Mouse (Mus musculus) kidney, embryonic 16.5 days (tissue): ENCODE data around the gene Fgd1. TPM values are rescaled to one million over a fixed set of nuclear protein-coding genes. Genes with fewer than 3 reads are reported as not detected.

Experiments used
- ATAC-seq: fragments of 200-750 bp; cut with Nextera tagmentation; 2 replicates; pipeline ENCODE4 v1.8.0; 2017; ENCODE audit warnings: moderate TSS enrichment; ENCODE audit not compliant: low FRiP score, low TSS enrichment
- H3K27ac ChIP-seq: fragments of 300-500 bp; sonication (generic); 2 replicates; pipeline ENCODE4 v1.5.1; 2014; ENCODE audit warnings: low read length
- H3K27me3 ChIP-seq: fragments of 300-500 bp; sonication (generic); 2 replicates; pipeline ENCODE4 v1.6.1; 2014; ENCODE audit warnings: low read length, control low read depth, mixed read lengths; ENCODE audit not compliant: insufficient read depth
- H3K36me3 ChIP-seq: fragments of 300-500 bp; sonication (generic); 2 replicates; pipeline ENCODE4 v1.6.1; 2014; ENCODE audit warnings: low read length, control low read depth, mixed read lengths; ENCODE audit not compliant: insufficient read depth
- H3K4me1 ChIP-seq: fragments of 300-500 bp; sonication (generic); 2 replicates; pipeline ENCODE4 v1.6.1; 2014; ENCODE audit warnings: low read length, control low read depth, mixed read lengths; ENCODE audit not compliant: insufficient read depth
- H3K4me2 ChIP-seq: fragments of 300-500 bp; sonication (generic); replicated peaks from 2 replicates; pipeline ENCODE4 v1.6.1; 2014; ENCODE audit warnings: low read depth, low read length
- H3K4me3 ChIP-seq: fragments of 300-500 bp; sonication (generic); 2 replicates; pipeline ENCODE4 v1.5.1; 2014; ENCODE audit warnings: mild to moderate bottlenecking, low read length
- H3K9ac ChIP-seq: fragments of 300-500 bp; sonication (generic); replicated peaks from 2 replicates; pipeline ENCODE4 v1.6.1; 2014; ENCODE audit warnings: low read length
- H3K9me3 ChIP-seq: fragments of 300-500 bp; sonication (generic); 2 replicates; pipeline ENCODE4 v1.6.1; 2016; ENCODE audit warnings: low read length, control low read depth
- WGBS: fragments of 180-500 bp; shearing (Covaris S2); extraction: QIAGEN DNeasy Blood & Tissue Kit; methylation state at CpG from one replicate; pipeline ENCODE4 v1.1.7; 2014; 5-methylcytosine and 5-hydroxymethylcytosine counted together
- polyA plus RNA-seq: library from polyadenylated mRNA; unstranded; fragments of >200 nt; fragmentation: Nextera tagmentation; extraction: Ambion mirVana; gene quantifications from 2 replicates; pipeline ENCODE4 v1.2.1, GENCODE M21; 2015

Gene Fgd1
- polyA plus RNA-seq, 1 experiment from 2014 or later = 11.8 TPM

DNA sequence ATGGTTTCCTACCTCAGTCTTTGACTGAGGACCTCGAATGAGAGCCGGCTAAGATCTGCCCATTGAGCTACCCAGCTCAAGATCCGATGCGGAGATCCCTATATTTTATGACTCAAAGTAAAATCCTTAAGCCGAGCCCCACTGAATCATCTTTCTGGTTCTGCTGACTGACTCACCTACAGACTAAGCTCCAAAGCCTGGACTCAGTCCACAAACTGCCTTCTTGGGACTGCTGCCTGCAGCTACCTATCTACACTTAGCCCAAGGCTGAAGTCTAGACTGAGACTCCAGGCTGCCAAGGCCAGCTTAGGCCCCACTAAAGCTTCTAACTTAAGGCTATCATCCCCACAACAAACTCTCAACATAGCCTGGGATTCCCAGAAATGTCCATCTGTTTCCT, 30.1 kb downstream of the Fgd1 start:
- no peak overlapping the region for H3K4me3 ChIP-seq
- no peaks in the 10 kb centered on the region for H3K4me1 ChIP-seq
- no peak for ATAC-seq
- H3K36me3 ChIP-seq = peaks cover 42% of the 10 kb centered on the region
- peaks cover 5% of the 10 kb centered on the region; the same call in 1 of the 2 replicates for H3K27me3 ChIP-seq
- H3K4me2 ChIP-seq = no peak overlapping the region
- WGBS = 91% methylated on average over 5 of the region's 5 CpGs
- no peaks in the 10 kb centered on the region for H3K9me3 ChIP-seq
- H3K9ac ChIP-seq = no peak overlapping the region
- H3K27ac ChIP-seq = no peak overlapping the region

DNA sequence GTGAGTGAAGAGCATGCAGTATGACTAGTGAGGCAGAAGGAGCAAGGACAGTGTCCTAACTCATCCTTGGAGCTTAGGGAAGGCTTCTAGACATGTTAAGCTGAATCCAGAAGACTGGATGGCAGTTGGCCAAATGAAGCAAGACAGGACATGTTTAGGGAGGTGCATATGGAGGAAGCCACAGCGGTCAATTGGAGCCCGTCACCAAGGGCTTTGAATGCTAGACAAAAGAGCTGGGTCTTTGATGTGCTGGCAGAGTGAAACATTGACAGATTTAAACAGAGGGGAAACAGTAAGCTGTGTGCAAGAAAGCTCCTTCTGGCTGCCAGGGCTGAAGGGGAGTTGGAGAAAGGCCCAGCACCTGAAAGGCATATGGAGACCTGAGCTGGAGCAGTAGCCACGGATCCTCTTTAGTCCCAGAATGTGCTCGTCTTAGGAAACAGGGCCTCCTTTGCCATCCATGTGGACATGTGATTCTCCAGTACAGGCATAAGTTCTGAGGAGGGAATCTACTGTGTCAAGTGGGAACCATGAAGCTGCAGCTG, 31.1 kb downstream of the Fgd1 start:
- H3K27ac ChIP-seq = no peak overlapping the region
- 84% methylated on average over 4 of the region's 4 CpGs for WGBS
- no peak overlapping the region for H3K4me2 ChIP-seq
- peaks cover 5% of the 10 kb centered on the region; the same call in 1 of the 2 replicates for H3K27me3 ChIP-seq
- no peak for ATAC-seq
- no peak overlapping the region for H3K9ac ChIP-seq
- no peak overlapping the region for H3K4me3 ChIP-seq
- H3K4me1 ChIP-seq = no peaks in the 10 kb centered on the region
- no peaks in the 10 kb centered on the region for H3K9me3 ChIP-seq
- peaks cover 36% of the 10 kb centered on the region for H3K36me3 ChIP-seq

DNA sequence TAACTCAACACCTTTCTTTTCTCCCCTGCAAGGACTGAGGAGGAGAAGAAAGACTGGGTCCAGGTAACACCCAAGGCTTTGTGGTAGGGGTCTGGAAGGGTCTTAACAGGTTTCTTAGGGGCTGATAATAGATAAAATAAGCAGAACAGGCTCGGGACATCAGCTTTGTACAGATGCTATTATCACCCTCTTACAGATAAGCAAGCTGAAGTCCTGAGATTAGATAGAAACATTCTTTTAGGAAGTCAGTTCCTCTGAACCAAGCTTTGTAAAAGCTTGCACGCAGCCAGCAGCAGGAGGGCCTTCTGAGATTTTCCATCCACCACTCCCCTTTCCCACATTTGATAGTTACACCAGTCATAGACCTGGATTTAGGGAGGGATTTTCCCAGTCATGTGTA, 39.6 kb downstream of the Fgd1 start:
- H3K9me3 ChIP-seq = no peaks in the 10 kb centered on the region
- no peak overlapping the region for H3K27ac ChIP-seq
- ATAC-seq = no peak
- peaks cover 4% of the 10 kb centered on the region; the same call in 1 of the 2 replicates for H3K27me3 ChIP-seq
- H3K4me1 ChIP-seq = no peaks in the 10 kb centered on the region
- H3K36me3 ChIP-seq = peaks cover 35% of the 10 kb centered on the region; the same call in 1 of the 2 replicates
- 71% methylated on average over 2 of the region's 2 CpGs for WGBS
- H3K9ac ChIP-seq = no peak overlapping the region
- no peak overlapping the region for H3K4me2 ChIP-seq
- no peak overlapping the region for H3K4me3 ChIP-seq

DNA sequence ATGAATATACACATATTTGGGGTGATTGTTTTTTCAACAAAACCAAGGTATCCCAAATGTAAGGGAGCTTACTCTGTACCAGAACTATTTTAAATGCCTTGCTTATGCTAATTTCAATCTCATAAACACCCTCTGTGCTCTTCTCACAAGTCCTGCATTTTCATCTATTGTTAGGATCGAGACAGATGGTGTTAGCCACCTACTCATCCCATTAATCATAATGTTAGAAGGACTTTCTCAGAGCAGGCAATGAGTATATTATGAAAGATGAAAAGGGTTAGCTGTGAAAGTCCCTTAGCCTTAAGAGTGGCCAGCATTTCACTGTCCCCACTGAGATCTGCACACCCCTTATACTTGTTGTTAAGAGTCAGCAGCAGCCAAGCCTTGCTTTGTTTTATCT, 41.5 kb downstream of the Fgd1 start:
- Histone ChIP-seq H3K9ac (no peak overlapping the region), H3K4me1 (no peaks in the 10 kb centered on the region), H3K27me3 (peaks cover 7% of the 10 kb centered on the region; the same call in 1 of the 2 replicates), H3K4me3 (no peak overlapping the region), H3K27ac (no peak overlapping the region), H3K36me3 (peaks cover 33% of the 10 kb centered on the region; the same call in 1 of the 2 replicates), H3K9me3 (no peaks in the 10 kb centered on the region), H3K4me2 (no peak overlapping the region)
- WGBS = 71% methylated on average over 1 of the region's 1 CpGs
- ATAC-seq = no peak

DNA sequence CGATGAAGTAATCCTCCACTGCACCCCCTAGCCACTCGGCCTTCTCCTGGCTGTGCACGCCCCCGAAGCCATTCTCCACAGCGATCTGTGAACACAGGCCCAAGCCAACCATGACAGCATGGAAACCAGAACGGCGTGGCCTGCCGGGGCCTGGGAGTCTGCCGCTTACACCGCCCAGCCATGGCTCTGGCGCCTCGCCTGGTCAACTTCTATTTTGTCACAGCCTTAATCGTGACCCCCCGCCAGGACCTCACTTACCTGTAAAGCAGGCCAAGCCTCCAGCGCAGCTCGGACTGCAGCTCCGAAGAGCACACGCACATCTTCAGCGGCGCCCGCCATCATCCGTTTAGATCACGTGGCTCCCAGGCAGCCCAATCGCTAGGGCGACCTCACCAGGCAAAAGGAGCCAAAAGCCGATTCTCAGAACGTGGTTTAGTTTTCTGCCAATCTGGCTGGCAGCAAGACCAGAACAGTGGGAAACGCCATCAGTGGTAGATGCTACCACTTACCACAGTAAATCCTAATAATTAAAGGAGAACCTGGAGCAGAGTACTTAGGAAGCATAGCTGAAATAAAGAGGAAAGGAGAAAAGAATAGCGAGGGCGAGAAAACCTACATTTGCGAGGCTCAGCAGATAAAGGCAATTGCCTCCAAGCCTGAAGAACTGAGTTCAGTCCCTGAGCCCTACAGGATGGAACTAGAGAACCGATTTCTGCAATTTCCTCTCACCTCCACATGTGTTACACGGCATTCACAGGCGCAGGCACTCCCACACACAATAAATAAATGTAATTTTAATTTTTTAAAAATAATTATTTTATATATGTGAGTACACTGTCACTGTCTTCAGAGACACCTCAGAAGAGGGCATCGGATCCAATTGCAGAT, 50.5 kb downstream of the Fgd1 start, which contains the start of gene Tsr2:
Tsr2 (minus strand) TSS at position 373 of the 888 bp plus-strand sequence.
- Histone ChIP-seq H3K4me1 (0 out of 2 replicates have a peak, but pooled peaks cover 3% of the 10 kb centered on the region), H3K27ac (peak within 1 kb of the TSS; percentile 34; the same call in 1 of the 2 replicates), H3K4me2 (peak within 1 kb of the TSS; percentile 59), H3K4me3 (peak within 1 kb of the TSS; percentile 58), H3K9me3 (no peaks in the 10 kb centered on the region), H3K27me3 (peaks cover 2% of the 10 kb centered on the region; the same call in 1 of the 2 replicates), H3K36me3 (0 out of 2 replicates have a peak, but pooled peaks cover 3% of the 10 kb centered on the region), H3K9ac (peak within 1 kb of the TSS; percentile 68)
- 27% methylated on average over 35 of the region's 35 CpGs for WGBS
- ATAC-seq = peak; percentile 93

DNA sequence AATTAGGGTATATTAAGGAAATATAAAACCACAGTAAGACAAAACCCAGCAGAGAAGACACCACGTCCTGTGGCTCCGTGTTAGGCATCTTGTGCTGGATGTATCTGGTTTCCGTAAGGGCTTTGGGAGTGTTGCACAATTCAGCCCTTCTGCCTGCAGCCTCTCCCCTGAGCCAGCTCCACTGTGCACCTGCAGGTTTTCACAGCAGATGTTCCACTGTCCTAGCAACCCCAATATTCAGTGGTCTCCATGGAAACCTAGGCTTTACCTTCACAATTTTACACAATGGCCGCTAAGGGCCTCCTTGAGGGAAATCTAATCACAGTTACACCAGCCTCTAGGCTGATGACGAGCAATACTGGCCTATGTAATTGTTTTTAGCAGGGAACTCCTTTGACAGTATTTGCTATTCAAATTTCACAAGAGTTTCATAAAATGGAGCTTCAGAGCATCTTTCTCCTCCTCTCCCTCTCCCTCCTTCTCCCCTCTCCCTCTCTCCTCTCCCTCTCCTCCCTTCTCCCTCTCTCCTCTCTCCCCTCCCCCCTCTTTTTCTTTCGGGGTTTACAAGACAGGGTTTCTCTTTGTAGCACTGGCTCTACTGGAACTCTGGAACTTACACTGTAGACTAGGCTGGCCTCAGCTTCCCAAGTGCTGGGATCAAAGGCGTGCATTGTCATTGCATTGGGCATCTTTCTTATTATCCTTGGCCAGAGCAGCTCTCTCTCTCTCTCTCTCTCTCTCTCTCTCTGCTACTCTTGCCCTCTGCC, 61.5 kb downstream of the Fgd1 start:
- 61% methylated on average over 7 of the region's 7 CpGs for WGBS
- H3K9me3 ChIP-seq = no peaks in the 10 kb centered on the region
- H3K4me3 ChIP-seq = no peak overlapping the region
- H3K4me2 ChIP-seq = no peak overlapping the region
- no peak for ATAC-seq
- H3K27ac ChIP-seq = no peak overlapping the region
- H3K9ac ChIP-seq = no peak overlapping the region
- no peaks in the 10 kb centered on the region for H3K36me3 ChIP-seq
- no peaks in the 10 kb centered on the region for H3K4me1 ChIP-seq
- H3K27me3 ChIP-seq = no peaks in the 10 kb centered on the region; the same call in 1 of the 2 replicates

DNA sequence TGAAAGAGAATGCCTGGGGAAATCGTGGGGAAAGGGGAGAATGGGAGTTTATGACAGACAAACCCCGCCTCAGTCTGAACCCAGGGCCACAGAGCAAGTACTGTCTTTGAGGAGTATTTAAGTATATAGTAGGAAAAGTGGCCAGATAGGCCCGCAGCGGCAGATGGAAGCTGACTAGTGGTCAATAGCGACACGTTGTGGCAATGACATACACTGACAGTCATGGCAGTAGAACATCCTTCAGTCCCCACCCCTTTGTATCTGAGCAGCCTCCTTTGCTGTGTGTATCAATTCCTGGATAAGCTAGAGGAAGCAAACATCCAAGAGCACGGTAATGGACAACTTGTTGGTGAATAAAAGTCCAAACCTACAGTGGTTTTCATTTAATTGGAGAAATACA, 70.8 kb downstream of the Fgd1 start:
- ATAC-seq = peak; percentile 70; the same call in 1 of the 2 replicates
- H3K27me3 ChIP-seq = 0 out of 2 replicates have a peak, but pooled peaks cover 3% of the 10 kb centered on the region

DNA sequence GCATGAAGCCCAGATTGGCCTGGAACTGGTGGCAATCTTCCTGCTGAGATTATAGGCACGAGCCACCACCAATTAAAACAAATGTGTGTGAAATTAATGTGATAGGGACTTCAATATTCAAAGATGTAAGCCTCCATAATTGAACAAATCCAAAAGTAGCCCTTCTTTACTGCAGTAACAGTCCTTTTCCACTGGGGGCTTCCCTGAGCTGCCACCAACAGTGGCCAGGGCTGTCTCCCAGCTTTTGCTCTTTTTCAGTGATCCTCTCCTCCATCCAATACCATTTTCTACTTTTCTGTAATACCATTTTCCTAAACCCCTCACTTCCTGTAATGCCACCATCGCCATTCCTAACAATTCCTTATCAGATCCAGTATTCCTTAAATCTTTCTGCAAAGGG, 71.5 kb downstream of the Fgd1 start:
- H3K27me3 ChIP-seq = 0 out of 2 replicates have a peak, but pooled peaks cover 3% of the 10 kb centered on the region
- no peaks in the 10 kb centered on the region for H3K9me3 ChIP-seq
- H3K4me2 ChIP-seq = no peak overlapping the region
- H3K4me1 ChIP-seq = no peaks in the 10 kb centered on the region
- no peaks in the 10 kb centered on the region for H3K36me3 ChIP-seq
- H3K27ac ChIP-seq = no peak overlapping the region
- H3K4me3 ChIP-seq = no peak overlapping the region
- 7% methylated on average over 2 of the region's 2 CpGs for WGBS
- H3K9ac ChIP-seq = no peak overlapping the region
- peak; percentile 59; the same call in 1 of the 2 replicates for ATAC-seq

More for the DNA sequence above, 70.8 kb downstream of the Fgd1 start:
- Histone ChIP-seq H3K27ac (no peak overlapping the region), H3K36me3 (no peaks in the 10 kb centered on the region), H3K4me3 (no peak overlapping the region), H3K4me1 (no peaks in the 10 kb centered on the region), H3K9ac (no peak overlapping the region), H3K4me2 (no peak overlapping the region), H3K9me3 (no peaks in the 10 kb centered on the region)
- WGBS = 14% methylated on average over 7 of the region's 7 CpGs

DNA sequence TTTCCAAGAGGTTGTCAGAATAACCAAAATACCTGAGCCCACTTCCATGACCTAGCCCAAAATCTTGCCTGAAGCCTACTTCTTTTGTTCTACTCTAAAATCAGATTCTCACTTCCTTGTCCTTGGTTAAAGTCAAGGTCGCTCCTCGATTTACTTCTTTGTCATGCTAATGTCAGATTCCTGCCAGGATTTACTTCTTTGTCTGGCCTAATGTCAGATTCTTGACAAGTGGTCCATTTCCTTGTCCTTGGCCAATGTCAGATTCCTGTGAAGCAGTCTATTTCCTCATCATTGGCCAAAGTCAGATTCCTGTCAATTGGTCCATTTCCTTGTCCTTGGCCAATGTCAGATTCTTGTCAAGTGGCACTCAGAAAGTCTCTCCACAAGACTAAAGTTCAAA, 78.0 kb downstream of the Fgd1 start:
- WGBS = 81% methylated on average over 2 of the region's 2 CpGs
- no peak for ATAC-seq
- H3K9me3 ChIP-seq = no peaks in the 10 kb centered on the region

More for the DNA sequence above, 78.0 kb downstream of the Fgd1 start:
- no peak overlapping the region for H3K4me2 ChIP-seq
- H3K9ac ChIP-seq = no peak overlapping the region
- H3K27ac ChIP-seq = no peak overlapping the region
- H3K4me1 ChIP-seq = no peaks in the 10 kb centered on the region
- no peak overlapping the region for H3K4me3 ChIP-seq
- no peaks in the 10 kb centered on the region for H3K36me3 ChIP-seq
- H3K27me3 ChIP-seq = no peaks in the 10 kb centered on the region
